Mouse (Mus musculus) CH12.LX (cell line): ENCODE results near the gene Cd96.

Experiments used
- BHLHE40 ChIP-seq: IDR thresholded peaks from 2 replicates; pipeline ENCODE4 v1.6.1; 2011; ENCODE audit warnings: mild to moderate bottlenecking, low read depth, low read length, improper control_type of control experiment
- CTCF ChIP-seq, 2 experiments: IDR thresholded peaks in 1 of 2; conservative IDR thresholded peaks in 1 of 2; 2 replicates each; pipeline ENCODE4 v1.5.1; 2011 to 2012; ENCODE audit warnings: low read depth in 2 of 2, low read length in 2 of 2, improper control_type of control experiment in 1 of 2, inconsistent platforms in 1 of 2, mild to moderate bottlenecking in 1 of 2, moderate library complexity in 1 of 2
- ELF1 ChIP-seq: IDR thresholded peaks from 2 replicates; pipeline ENCODE4 v1.6.1; 2014; ENCODE audit warnings: low read depth, mild to moderate bottlenecking, inconsistent platforms, low read length, improper control_type of control experiment
- EP300 ChIP-seq: IDR thresholded peaks from 2 replicates; pipeline ENCODE4 v1.6.1; 2011; ENCODE audit warnings: low read length, improper control_type of control experiment
- MAFK ChIP-seq: IDR thresholded peaks from 2 replicates; pipeline ENCODE4 v1.6.1; 2011; ENCODE audit warnings: low read length, improper control_type of control experiment; ENCODE audit not compliant: insufficient replicate concordance
- MAX ChIP-seq: IDR thresholded peaks from 2 replicates; pipeline ENCODE4 v1.6.1; 2011; ENCODE audit warnings: low read length, improper control_type of control experiment
- MAZ ChIP-seq: IDR thresholded peaks from 2 replicates; pipeline ENCODE4 v1.6.1; 2012; ENCODE audit warnings: low read depth, mild to moderate bottlenecking, inconsistent platforms, low read length, improper control_type of control experiment, moderate library complexity
- MEF2A ChIP-seq: IDR thresholded peaks from 2 replicates; pipeline ENCODE4 v1.6.1; 2014; ENCODE audit warnings: low read depth, mild to moderate bottlenecking, inconsistent platforms, low read length, improper control_type of control experiment, borderline replicate concordance
- NRF1 ChIP-seq: IDR thresholded peaks from 2 replicates; pipeline ENCODE4 v1.6.1; 2014; ENCODE audit warnings: low read depth, mild to moderate bottlenecking, inconsistent platforms, low read length, improper control_type of control experiment, moderate library complexity
- PAX5 ChIP-seq: IDR thresholded peaks from 2 replicates; pipeline ENCODE4 v1.6.1; 2012; ENCODE audit warnings: low read length, inconsistent platforms, mixed read lengths
- POLR2A ChIP-seq: IDR thresholded peaks from 2 replicates; pipeline ENCODE4 v1.6.1; 2011; ENCODE audit warnings: low read depth, mild to moderate bottlenecking, improper control_type of control experiment, low read length
- USF2 ChIP-seq: conservative IDR thresholded peaks from 2 replicates; pipeline ENCODE4 v1.6.1; 2011; ENCODE audit warnings: low read depth, low read length, improper control_type of control experiment
- ZC3H11A ChIP-seq: IDR thresholded peaks from 2 replicates; pipeline ENCODE4 v1.6.1; 2012; ENCODE audit warnings: low read depth, mild to moderate bottlenecking, inconsistent platforms, low read length, improper control_type of control experiment
- ZNF384 ChIP-seq: IDR thresholded peaks from 2 replicates; pipeline ENCODE4 v1.6.1; 2012; ENCODE audit warnings: low read depth, low read length, improper control_type of control experiment, inconsistent platforms

GRCm38 (mm10) chr16:46063278-46063677 lies 56.8 kb downstream of the Cd96 start:
- TF ChIP-seq POLR2A, result no peak
- TF ChIP-seq MAFK, result no peak
- TF ChIP-seq CTCF (conservative IDR thresholded peaks at IDR 0.05 in 1 of 2, IDR thresholded peaks at IDR 0.05 in 1 of 2; ENCODE audit: low read depth in 2 of 2, low read length in 2 of 2), result no peak
- no peak for TF ChIP-seq USF2
- TF ChIP-seq ZNF384, result no peak
- TF ChIP-seq ELF1, result no peak
- TF ChIP-seq NRF1, result no peak
- TF ChIP-seq EP300, result no peak
- TF ChIP-seq MAZ, result no peak
- no peak for TF ChIP-seq MAX
- TF ChIP-seq PAX5, result no peak
- TF ChIP-seq BHLHE40, result no peak
- TF ChIP-seq MEF2A, result no peak
- no peak for TF ChIP-seq ZC3H11A
